Mouse (Mus musculus) ES-E14 (cell line): Measurements from ENCODE around the gene Ythdf2.

ENCODE experiments used
- MAFK ChIP-seq: IDR thresholded peaks from 2 replicates; pipeline ENCODE4 v1.6.1; 2014; ENCODE audit warnings: mild to moderate bottlenecking, low read depth, low read length, inconsistent platforms; ENCODE audit not compliant: insufficient read depth
- ZC3H11A ChIP-seq: IDR thresholded peaks from 2 replicates; pipeline ENCODE4 v1.6.1; 2012; ENCODE audit warnings: low read depth, mild to moderate bottlenecking, inconsistent platforms, low read length, borderline replicate concordance
- ZNF384 ChIP-seq: IDR thresholded peaks from 2 replicates; pipeline ENCODE4 v1.6.1; 2012; ENCODE audit warnings: low read depth, low read length, inconsistent platforms

DNA sequence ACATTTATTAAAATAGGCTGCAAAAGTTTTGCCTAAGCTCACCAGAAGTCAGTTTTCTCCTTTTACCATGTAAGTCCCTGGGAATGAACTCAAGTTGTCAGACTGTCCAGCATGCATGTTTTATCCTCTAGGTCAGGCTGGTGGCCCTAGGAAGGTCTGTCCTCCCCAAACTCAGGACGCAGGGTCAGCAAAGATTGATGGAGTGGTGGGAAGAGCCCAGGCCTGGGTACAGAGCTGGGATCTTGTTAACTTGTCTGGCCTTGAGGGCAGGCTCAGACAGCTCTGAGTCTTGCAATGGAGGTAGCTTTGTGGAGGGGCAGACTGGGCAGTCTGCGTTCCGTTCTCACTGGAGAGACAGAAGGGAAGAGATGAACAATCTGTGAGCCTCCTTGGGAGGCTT is 42.8 kb downstream of the Ythdf2 start:
- TF ChIP-seq ZC3H11A: no peak
- no peak for TF ChIP-seq ZNF384
- TF ChIP-seq MAFK: no peak
